Mouse (Mus musculus): ENCODE measurements around the gene Mzt1.
A peak's percentile ranks its signal among the peaks of the same experiment; 100 is the strongest.

The Mzt1 gene

DNA sequence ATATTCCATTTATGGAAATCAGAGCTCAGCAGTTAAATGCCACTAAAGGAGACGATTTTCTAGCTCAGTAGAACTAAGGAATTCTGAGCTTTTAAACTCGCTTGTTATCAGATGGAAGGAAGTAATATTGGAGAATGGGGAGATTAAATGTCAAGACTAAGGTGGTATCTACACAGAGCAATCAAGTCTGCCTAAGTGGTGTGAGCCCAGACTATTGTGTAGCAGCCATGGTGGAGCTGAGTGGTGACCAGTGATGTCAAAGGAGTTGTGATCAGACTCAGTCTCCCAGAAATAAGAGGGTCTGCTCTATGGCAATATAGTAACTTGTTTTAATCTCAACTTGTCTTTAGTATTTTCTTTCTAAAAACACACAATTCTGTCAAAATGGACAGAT, 35.0 kb downstream of the Mzt1 start:
- no peak for DNase-seq

GRCm38 (mm10) chr14:99010224-99010919, 35.6 kb downstream of the Mzt1 start:
- peak; percentile 26 for DNase-seq

- no peak for DNase-seq
These were observed 51.7 kb downstream of the Mzt1 start, which contains the start of gene Rpl36a-ps1 for GRCm38 (mm10) chr14:98994218-98994617. Gene Rpl36a-ps1 (minus strand): TSS chr14:98994318.

- DNase-seq: no peak
These were observed 53.5 kb downstream of the Mzt1 start for GRCm38 (mm10) chr14:98992482-98992881.

- no peak for DNase-seq
These were observed 55.3 kb downstream of the Mzt1 start for GRCm38 (mm10) chr14:98990636-98991035.

DNA sequence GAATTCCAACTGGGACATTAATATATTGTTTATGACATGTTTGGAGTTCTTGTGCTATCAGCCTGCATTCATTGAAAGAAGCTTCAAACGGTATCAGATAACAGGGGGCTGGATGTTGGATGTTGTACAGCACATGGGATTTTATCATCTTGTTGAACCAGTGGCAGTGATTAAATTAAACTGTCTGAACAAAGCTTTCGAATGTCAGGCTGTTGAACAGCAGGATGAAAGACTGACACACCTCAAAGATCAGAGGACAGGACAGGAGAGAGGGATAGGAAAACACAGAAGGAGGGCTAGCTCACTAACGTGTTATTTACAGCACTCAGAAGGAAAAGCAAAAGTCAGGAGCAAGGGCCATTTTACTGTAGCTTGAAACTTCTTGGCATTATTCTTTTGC, 56.1 kb downstream of the Mzt1 start:
- no peak for DNase-seq

All from kidney, postnatal 14 days (tissue).